Mouse (Mus musculus) lung, postnatal 0 days (tissue): ENCODE measurements at regions not wholly inside any gene's neighbourhood (a gene's known extent, or its start where the extent isn't known, plus 50 kb on each side); places are given as distances from the start of the nearest gene placed in this dataset.

Experiments
- CTCF ChIP-seq: IDR thresholded peaks from 2 replicates; pipeline ENCODE4 v1.5.1; 2016; ENCODE audit warnings: antibody characterized with exemption, mild to moderate bottlenecking
- EP300 ChIP-seq: IDR thresholded peaks from 2 replicates; pipeline ENCODE4 v1.6.1; 2016; ENCODE audit warnings: antibody characterized with exemption, mild to moderate bottlenecking, control low read depth

DNA sequence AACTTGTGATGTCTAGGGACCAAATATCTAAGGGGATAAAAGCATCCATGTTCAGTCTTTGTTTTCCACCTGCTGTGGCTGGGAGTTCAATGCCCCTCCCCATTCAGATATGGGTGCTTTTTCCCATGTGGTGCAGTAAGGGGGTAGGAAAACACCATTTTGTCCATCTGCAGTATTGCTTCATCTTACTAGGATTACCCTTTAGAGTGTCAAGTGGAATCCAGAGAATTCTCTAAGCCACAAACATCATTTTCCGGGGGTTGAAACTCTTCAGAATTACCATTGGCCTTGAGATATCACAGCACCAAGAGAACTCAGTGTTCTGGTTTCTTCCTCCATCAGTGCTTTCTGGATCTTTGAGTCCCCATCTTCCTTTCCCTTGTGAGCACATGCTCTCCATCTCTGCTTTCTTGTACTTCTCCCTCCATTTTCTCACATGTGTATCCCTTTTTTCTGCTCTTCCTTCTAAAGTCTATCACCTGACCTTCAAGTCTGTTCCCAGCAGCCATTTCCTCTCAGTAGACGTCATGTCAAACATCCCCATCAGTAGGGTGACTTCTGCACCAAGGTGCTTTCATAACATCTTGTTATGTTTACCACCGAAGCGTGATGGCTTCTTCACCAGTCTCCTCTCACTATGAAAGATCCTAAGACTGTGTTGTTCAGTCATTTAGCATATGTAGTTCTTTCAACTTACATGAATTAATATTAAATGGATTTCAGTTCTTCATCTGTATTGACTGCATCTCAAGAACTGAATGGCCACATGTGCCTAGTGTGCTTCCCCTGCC lies 431.6 kb upstream of the Ubash3b start:
- no peak for TF ChIP-seq CTCF
- TF ChIP-seq EP300: no peak
